Mouse (Mus musculus): Measurements from ENCODE around the gene Smarca2.

Gene Smarca2

GRCm38 (mm10) chr19:26749427-26750137 lies 144.7 kb downstream of the Smarca2 start:
- DNase-seq = no peak

GRCm38 (mm10) chr19:26752611-26753163 lies 147.8 kb downstream of the Smarca2 start:
- DNase-seq = peak; percentile 35 to 58

DNA sequence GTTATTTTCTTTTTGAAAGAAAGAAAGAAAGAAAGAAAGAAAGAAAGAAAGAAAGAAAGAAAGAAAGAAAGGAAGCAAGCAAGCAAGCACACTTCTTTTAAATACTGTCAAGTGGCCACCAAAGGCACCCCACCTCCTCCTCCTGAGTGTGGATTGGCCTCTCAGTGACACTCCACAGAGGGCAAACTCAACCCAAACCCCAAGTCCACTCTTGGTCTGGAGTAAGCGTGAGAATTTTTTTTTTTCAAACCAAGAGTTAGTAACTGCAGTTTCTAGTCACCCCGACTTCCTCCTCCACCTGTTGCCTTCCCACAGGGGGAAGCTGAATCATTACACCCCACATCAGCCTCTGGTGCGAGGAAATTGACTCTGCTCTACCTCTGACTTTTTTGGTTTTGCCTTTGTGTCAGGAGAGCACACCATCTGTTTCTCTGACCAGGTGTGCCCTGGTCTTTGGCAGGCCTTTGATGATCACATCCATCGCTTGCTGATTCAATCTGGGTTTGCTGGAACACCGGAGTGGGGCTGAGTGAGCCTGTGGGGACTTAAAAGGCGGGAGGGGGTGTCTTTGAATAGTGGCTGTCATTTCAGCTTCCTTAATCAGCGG lies 148.5 kb downstream of the Smarca2 start:
- peak; percentile 39 to 53 for DNase-seq

DNA sequence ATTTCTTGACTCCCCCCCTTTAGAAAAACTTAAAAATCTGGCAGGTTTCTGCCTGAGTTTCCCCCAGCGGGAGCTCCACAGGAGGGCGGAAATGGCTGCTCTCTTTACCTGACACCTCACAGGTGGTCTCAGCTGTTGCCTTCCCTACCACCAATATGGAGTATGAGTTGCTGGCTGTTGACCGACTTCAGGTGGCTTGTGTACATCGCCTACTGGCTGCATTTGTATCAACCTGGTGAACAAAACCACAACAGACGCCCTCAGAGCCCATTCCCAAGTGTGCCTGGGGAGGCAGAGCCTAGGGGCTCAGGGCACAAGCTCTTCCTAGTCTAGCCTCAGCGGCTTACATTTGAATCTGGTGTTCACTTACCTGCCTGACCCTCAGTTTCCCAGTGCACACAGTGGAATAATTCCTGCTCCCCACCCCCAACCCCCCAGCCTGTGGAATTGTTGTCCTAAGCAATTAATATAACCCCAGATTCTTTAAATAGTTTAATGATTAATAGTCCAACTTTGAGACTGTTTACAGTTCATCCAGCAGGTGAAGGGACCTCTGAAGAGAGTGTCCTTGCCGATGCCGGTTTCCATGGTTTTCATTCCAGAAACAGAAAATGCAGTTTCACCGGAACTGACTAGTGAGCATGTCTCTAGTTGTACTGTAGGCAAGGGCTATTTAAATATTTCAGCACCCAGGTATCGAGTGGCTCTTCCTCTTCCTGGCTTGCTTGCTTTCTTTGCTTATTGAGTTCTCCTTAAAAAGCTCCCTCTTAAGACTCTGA lies 149.4 kb downstream of the Smarca2 start:
- peak; percentile 43 to 73 for DNase-seq

GRCm38 (mm10) chr19:26755991-26756390 lies 151.1 kb downstream of the Smarca2 start:
- DNase-seq = peak; percentile 51 to 56

DNA sequence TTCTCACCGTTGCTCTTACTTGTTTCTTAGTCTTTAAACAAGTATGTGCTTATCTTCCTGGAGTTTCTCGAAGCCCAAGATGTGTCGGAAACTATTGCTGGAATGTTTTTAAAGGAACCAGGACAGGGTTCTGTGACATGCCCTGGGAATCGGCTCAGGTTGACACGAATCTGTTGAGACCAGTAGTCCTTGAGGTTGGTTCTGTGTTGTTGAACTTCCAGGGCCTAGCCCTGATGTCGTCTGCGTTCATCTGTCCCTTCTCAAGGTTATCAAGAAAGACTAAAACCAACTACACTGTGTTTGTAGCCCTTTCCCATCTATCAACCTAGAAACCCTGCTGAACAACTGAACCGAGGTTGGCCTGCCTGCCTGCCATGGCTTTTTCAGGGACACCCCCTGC lies 151.5 kb downstream of the Smarca2 start:
- DNase-seq = no peak

GRCm38 (mm10) chr19:26758156-26758555 lies 153.3 kb downstream of the Smarca2 start:
- no peak for DNase-seq

DNA sequence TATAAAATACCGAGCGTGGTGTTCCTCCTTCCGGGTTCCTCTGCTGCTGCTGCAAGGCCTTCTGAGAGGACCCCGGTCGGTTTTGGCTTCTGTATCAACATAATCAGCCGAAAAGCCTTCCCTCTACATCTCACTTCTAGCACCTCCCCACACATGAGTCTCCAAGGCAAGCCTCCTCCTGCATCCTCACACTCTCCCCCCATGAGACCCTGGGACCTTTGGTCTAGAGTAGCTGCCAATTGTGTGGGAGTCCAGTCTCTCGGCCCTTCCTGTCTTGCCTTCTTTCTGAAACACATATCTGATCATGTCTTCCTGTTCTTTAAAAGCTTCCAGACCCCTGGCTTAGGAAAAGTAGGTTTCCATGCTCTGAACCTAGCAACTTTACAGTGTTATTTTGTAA lies 153.8 kb downstream of the Smarca2 start:
- DNase-seq = no peak

DNA sequence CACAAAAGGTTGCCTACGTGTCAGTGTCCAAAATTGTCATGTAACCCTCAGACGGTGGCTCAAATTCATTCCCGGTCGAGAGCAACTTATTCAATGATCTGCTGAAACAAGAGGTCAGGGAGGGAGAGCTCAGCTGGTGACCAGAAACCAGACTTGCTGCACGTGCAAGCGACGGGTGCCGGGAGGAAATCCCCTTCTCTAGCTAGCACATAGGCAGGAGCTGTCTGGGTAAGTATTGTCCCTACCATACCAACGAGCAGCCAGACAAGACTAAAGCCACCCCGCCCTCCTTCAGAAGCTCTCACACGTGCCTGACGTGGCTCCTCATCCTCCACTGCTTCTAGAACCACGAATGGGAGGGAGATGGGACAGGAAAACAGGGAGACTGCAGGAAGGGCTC lies 154.4 kb downstream of the Smarca2 start:
- DNase-seq = no peak

- DNase-seq = no peak
These were observed 156.4 kb downstream of the Smarca2 start for GRCm38 (mm10) chr19:26761257-26761656.

DNA sequence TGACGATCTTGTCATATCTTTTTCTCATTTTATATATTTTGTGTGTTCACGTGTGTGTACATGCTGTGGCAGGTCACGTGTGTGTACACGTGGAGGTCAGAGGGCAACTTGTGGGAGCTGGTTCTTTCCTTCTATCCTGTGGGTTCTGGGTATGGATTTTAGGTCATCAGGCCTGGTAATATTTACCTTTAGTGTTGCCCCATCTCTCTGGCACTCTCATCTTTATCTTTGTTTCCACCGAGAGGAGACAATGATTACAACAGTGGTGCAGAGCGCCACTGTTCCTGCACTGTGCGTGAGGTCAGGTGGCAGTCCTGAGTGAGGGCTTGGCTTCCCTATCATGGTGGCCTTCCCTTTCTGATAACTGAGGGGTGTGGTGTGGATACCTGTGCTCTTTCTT lies 160.6 kb downstream of the Smarca2 start:
- no peak for DNase-seq

DNA sequence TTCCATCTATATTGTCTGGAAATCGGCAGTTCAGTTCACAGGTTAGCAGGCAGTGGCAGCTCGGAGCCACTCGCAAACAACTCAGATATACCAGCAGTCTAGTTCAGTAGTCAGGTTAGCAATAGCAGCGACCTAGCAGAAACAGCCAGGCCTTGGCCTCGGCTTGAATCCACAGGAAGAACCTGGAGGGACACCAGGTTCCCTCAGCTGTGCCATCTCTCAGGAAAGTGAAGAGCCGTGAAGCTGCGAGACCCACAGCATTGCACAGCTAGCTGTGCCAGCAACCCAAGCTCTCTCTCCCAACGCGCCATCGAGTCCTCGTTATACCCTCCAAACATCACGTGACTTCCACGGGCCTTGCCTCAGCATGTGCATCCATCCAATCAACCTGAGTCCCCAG lies 162.6 kb downstream of the Smarca2 start:
- DNase-seq = no peak

GRCm38 (mm10) chr19:26767941-26768340 lies 163.1 kb downstream of the Smarca2 start:
- DNase-seq = no peak

GRCm38 (mm10) chr19:26768846-26769245 lies 164.0 kb downstream of the Smarca2 start:
- no peak for DNase-seq

DNA sequence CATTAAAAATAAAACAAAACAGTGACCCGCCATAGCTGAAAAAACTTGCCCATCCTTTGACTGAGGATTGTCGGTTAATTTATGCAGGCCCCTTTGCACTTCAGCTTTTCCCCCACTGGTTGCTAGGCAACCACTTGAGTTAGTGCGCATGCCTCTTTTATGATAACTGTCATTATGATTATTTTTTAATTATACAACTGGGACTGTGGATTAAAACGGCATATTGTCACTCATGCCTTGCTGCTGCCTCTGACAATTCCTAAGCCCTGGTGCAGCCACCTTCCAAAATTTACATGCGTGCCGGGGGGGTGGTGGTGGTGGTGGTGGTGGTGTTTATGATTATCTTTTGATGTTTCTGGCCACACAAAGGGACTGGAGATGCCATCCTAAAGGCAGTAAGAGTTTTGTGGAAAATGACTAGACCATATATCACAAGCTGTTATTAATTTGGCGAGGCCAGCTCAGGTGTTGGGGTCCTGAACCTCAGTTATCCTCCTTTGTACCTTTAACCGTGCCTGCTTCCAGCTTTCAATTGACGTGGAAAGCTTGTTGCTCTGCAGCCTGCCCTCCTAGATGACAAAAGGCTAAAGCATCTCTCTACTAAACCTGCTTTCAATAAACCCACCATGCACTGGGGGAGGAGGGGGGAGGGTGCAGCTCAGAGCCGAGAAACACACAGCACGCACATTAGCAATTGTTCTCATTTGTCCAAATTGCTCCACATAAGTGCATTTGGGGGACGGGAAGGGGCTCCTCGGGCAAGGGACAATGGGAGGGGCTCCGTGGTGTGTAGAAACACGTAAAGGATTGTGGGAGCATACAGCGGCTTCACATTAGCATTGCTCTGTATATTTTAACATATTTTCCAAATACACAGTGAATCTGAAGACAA lies 165.0 kb downstream of the Smarca2 start:
- no peak for DNase-seq

- DNase-seq = no peak
These were observed 165.7 kb downstream of the Smarca2 start for GRCm38 (mm10) chr19:26770592-26770991.

- DNase-seq = no peak
These were observed 167.3 kb downstream of the Smarca2 start for GRCm38 (mm10) chr19:26772051-26772583.

GRCm38 (mm10) chr19:26776066-26777025 lies 171.5 kb downstream of the Smarca2 start:
- no peak for DNase-seq

GRCm38 (mm10) chr19:26778199-26778598 lies 173.3 kb downstream of the Smarca2 start:
- no peak for DNase-seq

GRCm38 (mm10) chr19:26781209-26781608 lies 176.4 kb downstream of the Smarca2 start:
- no peak for DNase-seq

DNA sequence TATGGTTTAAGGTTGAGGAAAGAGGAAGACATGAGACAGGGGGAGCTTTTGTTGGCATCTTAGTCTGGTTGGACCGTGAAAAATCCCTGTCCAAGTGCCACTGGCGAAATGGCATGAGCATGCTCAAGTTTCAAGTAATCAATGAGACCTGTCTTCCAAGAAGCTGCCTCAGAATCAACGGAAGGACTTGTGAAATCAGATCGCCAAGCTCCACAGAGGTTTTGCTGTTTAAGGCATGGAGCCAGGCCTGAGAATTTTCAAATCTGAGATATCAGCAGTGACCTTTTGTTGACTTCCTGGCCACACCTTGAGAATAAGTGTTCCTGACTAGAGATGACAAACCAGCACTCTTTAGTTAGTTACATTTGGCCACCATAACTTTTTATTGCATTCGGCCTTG lies 183.6 kb downstream of the Smarca2 start:
- peak in 1 of 2 experiments; percentile 8 for DNase-seq
